Mouse (Mus musculus) mature B cell (primary cell): ENCODE measurements at regions not wholly inside any gene's neighbourhood (a gene's known extent, or its start where the extent isn't known, plus 50 kb on each side); places are given as distances from the start of the nearest gene placed in this dataset.

Experiments
- in situ Hi-C: fragments of 300-500 bp; cut with MboI; formaldehyde crosslinking; loops from 2 replicates; pipeline ENCODE4 v1.14.3; 2019

- in situ Hi-C loops: no loop called here
Observed at GRCm38 (mm10) chr19:15649368-15649767, 297.8 kb downstream of the Psat1 start.

- in situ Hi-C loops: no loop called here
Observed at GRCm38 (mm10) chr19:15647313-15647712, 299.8 kb downstream of the Psat1 start.

- in situ Hi-C loops: no loop called here
Observed at GRCm38 (mm10) chr19:15644786-15645185, 302.4 kb downstream of the Psat1 start.

GRCm38 (mm10) chr19:15617233-15617915, 329.8 kb downstream of the Psat1 start:
- in situ Hi-C loops: loop anchor here (25.0 kb wide), 1 partner anchor 1630 kb away; no protein-coding TSS in a partner anchor

- in situ Hi-C loops: loop anchor here (25.0 kb wide), 1 partner anchor 1628 kb away; no protein-coding TSS in a partner anchor
Observed at GRCm38 (mm10) chr19:15614648-15615561, 332.2 kb downstream of the Psat1 start.

GRCm38 (mm10) chr19:15611137-15611758, 335.9 kb downstream of the Psat1 start:
- in situ Hi-C loops: loop anchor here (25.0 kb wide), 1 partner anchor 1624 kb away; no protein-coding TSS in a partner anchor

GRCm38 (mm10) chr19:15606440-15606839, 340.7 kb downstream of the Psat1 start:
- in situ Hi-C loops: loop anchor here (25.0 kb wide), 1 partner anchor 1619 kb away; no protein-coding TSS in a partner anchor

GRCm38 (mm10) chr19:15592821-15593220, 354.3 kb downstream of the Psat1 start:
- in situ Hi-C loops: no loop called here

- in situ Hi-C loops: no loop called here
Observed at GRCm38 (mm10) chr19:15583782-15584693, 363.1 kb downstream of the Psat1 start.

- in situ Hi-C loops: no loop called here
Observed at GRCm38 (mm10) chr19:15583106-15583781, 363.9 kb downstream of the Psat1 start.

GRCm38 (mm10) chr19:15571204-15571603, 375.9 kb downstream of the Psat1 start:
- in situ Hi-C loops: no loop called here

- in situ Hi-C loops: no loop called here
Observed at GRCm38 (mm10) chr19:15561511-15561910, 385.6 kb downstream of the Psat1 start.

- in situ Hi-C loops: no loop called here
Observed at GRCm38 (mm10) chr19:15553953-15554352, 393.2 kb downstream of the Psat1 start.

- in situ Hi-C loops: no loop called here
Observed at GRCm38 (mm10) chr19:15517853-15518252, 429.3 kb downstream of the Psat1 start.

- in situ Hi-C loops: no loop called here
Observed at GRCm38 (mm10) chr19:15516566-15517305, 430.4 kb downstream of the Psat1 start.

- in situ Hi-C loops: no loop called here
Observed at GRCm38 (mm10) chr19:15513197-15513596, 433.9 kb downstream of the Psat1 start.

GRCm38 (mm10) chr19:15510395-15510794, 436.7 kb downstream of the Psat1 start:
- in situ Hi-C loops: no loop called here

GRCm38 (mm10) chr19:15502985-15503354, 444.2 kb downstream of the Psat1 start:
- in situ Hi-C loops: no loop called here

GRCm38 (mm10) chr19:15502315-15502984, 444.7 kb downstream of the Psat1 start:
- in situ Hi-C loops: no loop called here
